Mouse (Mus musculus): Measurements from ENCODE around the gene Slc27a2. TPM values are rescaled to one million over a fixed set of nuclear protein-coding genes. Genes with fewer than 3 reads are reported as not detected.
"Not testable (repeated sequence)": the region's sequence is repeated elsewhere in the genome, so short reads cannot be mapped to it uniquely, and the experiment has no call there.

The Slc27a2 gene
- polyA plus RNA-seq, 1 experiment from 2014 or later = 0.79 TPM

- Histone ChIP-seq H3K27me3 (replicated peaks) (no peaks in the 10 kb centered on the region), H3K4me2 (peak overlapping the region; percentile 22; the same call in 1 of the 2 replicates), H3K4me3 (no peak overlapping the region), H3K4me1 (peaks cover 20% of the 10 kb centered on the region), H3K9me3 (no peaks in the 10 kb centered on the region), H3K27ac (replicated peaks) (peak overlapping the region; percentile 70), H3K36me3 (no peaks in the 10 kb centered on the region), H3K9ac (no peak overlapping the region)
- WGBS = 32% methylated on average over 10 of the region's 10 CpGs
- ATAC-seq (ENCODE audit: extremely low read depth, insufficient number of reproducible peaks, low FRiP score, low TSS enrichment) = no peak
These were observed 55.5 kb downstream of the Slc27a2 start for GRCm38 (mm10) chr2:126607553-126608203.

GRCm38 (mm10) chr2:126609600-126609999, 57.4 kb downstream of the Slc27a2 start:
- not testable (repeated sequence) for H3K27ac ChIP-seq (replicated peaks); ATAC-seq (ENCODE audit: extremely low read depth, insufficient number of reproducible peaks, low FRiP score, low TSS enrichment); H3K4me2 ChIP-seq; H3K36me3 ChIP-seq; H3K27me3 ChIP-seq (replicated peaks); H3K9ac ChIP-seq; H3K4me3 ChIP-seq; H3K9me3 ChIP-seq
- WGBS = 42% methylated on average over 12 of the region's 12 CpGs
- H3K4me1 ChIP-seq = peaks cover 20% of the 10 kb centered on the region

GRCm38 (mm10) chr2:126615355-126615754, 63.1 kb downstream of the Slc27a2 start:
- 86% methylated on average over 3 of the region's 3 CpGs for WGBS

GRCm38 (mm10) chr2:126618470-126619179, 66.4 kb downstream of the Slc27a2 start:
- peak overlapping the region; percentile 18; the same call in 1 of the 2 replicates for H3K4me3 ChIP-seq
- peak overlapping the region; percentile 60 for H3K27ac ChIP-seq (replicated peaks)
- no peak for ATAC-seq (ENCODE audit: extremely low read depth, insufficient number of reproducible peaks, low FRiP score, low TSS enrichment)
- peaks cover 16% of the 10 kb centered on the region for H3K4me1 ChIP-seq
- H3K9me3 ChIP-seq = no peaks in the 10 kb centered on the region
- peak overlapping the region; percentile 58 for H3K4me2 ChIP-seq
- H3K27me3 ChIP-seq (replicated peaks) = no peaks in the 10 kb centered on the region
- H3K36me3 ChIP-seq = no peaks in the 10 kb centered on the region
- 14% methylated on average over 8 of the region's 8 CpGs for WGBS
- peak overlapping the region; percentile 60; the same call in 1 of the 2 replicates for H3K9ac ChIP-seq

More at GRCm38 (mm10) chr2:126615355-126615754, 63.1 kb downstream of the Slc27a2 start:
- Histone ChIP-seq H3K27me3 (replicated peaks) (no peaks in the 10 kb centered on the region), H3K27ac (replicated peaks) (no peak overlapping the region), H3K36me3 (no peaks in the 10 kb centered on the region), H3K4me1 (peaks cover 16% of the 10 kb centered on the region), H3K4me2 (no peak overlapping the region), H3K4me3 (no peak overlapping the region), H3K9ac (no peak overlapping the region), H3K9me3 (no peaks in the 10 kb centered on the region)
- ATAC-seq (ENCODE audit: extremely low read depth, insufficient number of reproducible peaks, low FRiP score, low TSS enrichment) = no peak

- Histone ChIP-seq H3K4me1 (peaks cover 16% of the 10 kb centered on the region), H3K27me3 (replicated peaks) (no peaks in the 10 kb centered on the region), H3K27ac (replicated peaks) (peak within 1 kb of the TSS; percentile 60), H3K9me3 (no peaks in the 10 kb centered on the region), H3K9ac (peak within 1 kb of the TSS; percentile 60; the same call in 1 of the 2 replicates), H3K4me3 (peak within 1 kb of the TSS; percentile 18; the same call in 1 of the 2 replicates), H3K4me2 (peak within 1 kb of the TSS; percentile 58), H3K36me3 (no peaks in the 10 kb centered on the region)
- WGBS = 30% methylated on average over 14 of the region's 14 CpGs
- no peak for ATAC-seq (ENCODE audit: extremely low read depth, insufficient number of reproducible peaks, low FRiP score, low TSS enrichment)
These were observed 67.1 kb downstream of the Slc27a2 start, which contains the start of gene Hdc for GRCm38 (mm10) chr2:126619249-126619704. Gene Hdc, minus strand, starts transcription at chr2:126619299.

GRCm38 (mm10) chr2:126622455-126622854, 70.2 kb downstream of the Slc27a2 start:
- Histone ChIP-seq H3K4me1 (peaks cover 16% of the 10 kb centered on the region), H3K27ac (replicated peaks) (no peak overlapping the region), H3K9me3 (no peaks in the 10 kb centered on the region), H3K27me3 (replicated peaks) (no peaks in the 10 kb centered on the region), H3K4me2 (no peak overlapping the region), H3K4me3 (no peak overlapping the region), H3K36me3 (peaks cover 9% of the 10 kb centered on the region), H3K9ac (no peak overlapping the region)
- WGBS = 71% methylated on average over 2 of the region's 2 CpGs
- ATAC-seq (ENCODE audit: extremely low read depth, insufficient number of reproducible peaks, low FRiP score, low TSS enrichment) = no peak

GRCm38 (mm10) chr2:126623138-126623537, 70.9 kb downstream of the Slc27a2 start:
- Histone ChIP-seq H3K4me2 (no peak overlapping the region), H3K27me3 (replicated peaks) (no peaks in the 10 kb centered on the region), H3K9ac (no peak overlapping the region), H3K36me3 (peaks cover 14% of the 10 kb centered on the region), H3K27ac (replicated peaks) (no peak overlapping the region), H3K4me3 (no peak overlapping the region), H3K9me3 (no peaks in the 10 kb centered on the region), H3K4me1 (peaks cover 16% of the 10 kb centered on the region)
- no peak for ATAC-seq (ENCODE audit: extremely low read depth, insufficient number of reproducible peaks, low FRiP score, low TSS enrichment)

GRCm38 (mm10) chr2:126628455-126628995, 76.3 kb downstream of the Slc27a2 start:
- no peak for ATAC-seq (ENCODE audit: extremely low read depth, insufficient number of reproducible peaks, low FRiP score, low TSS enrichment)
- WGBS = 83% methylated on average over 9 of the region's 9 CpGs
- Histone ChIP-seq H3K27ac (replicated peaks) (no peak overlapping the region), H3K4me1 (no peaks in the 10 kb centered on the region), H3K27me3 (replicated peaks) (no peaks in the 10 kb centered on the region), H3K4me2 (no peak overlapping the region), H3K9me3 (no peaks in the 10 kb centered on the region), H3K36me3 (peaks cover 62% of the 10 kb centered on the region), H3K4me3 (no peak overlapping the region), H3K9ac (no peak overlapping the region)

GRCm38 (mm10) chr2:126633165-126633564, 81.0 kb downstream of the Slc27a2 start:
- Histone ChIP-seq H3K36me3 (peaks cover 68% of the 10 kb centered on the region), H3K27me3 (replicated peaks) (no peaks in the 10 kb centered on the region), H3K4me3 (no peak overlapping the region), H3K9ac (no peak overlapping the region), H3K9me3 (no peaks in the 10 kb centered on the region), H3K4me2 (no peak overlapping the region), H3K27ac (replicated peaks) (no peak overlapping the region), H3K4me1 (no peaks in the 10 kb centered on the region)
- WGBS = 86% methylated on average over 2 of the region's 2 CpGs
- no peak for ATAC-seq (ENCODE audit: extremely low read depth, insufficient number of reproducible peaks, low FRiP score, low TSS enrichment)

GRCm38 (mm10) chr2:126635939-126636823, 84.0 kb downstream of the Slc27a2 start:
- no peaks in the 10 kb centered on the region for H3K4me1 ChIP-seq
- H3K27ac ChIP-seq (replicated peaks) = no peak overlapping the region
- H3K4me2 ChIP-seq = no peak overlapping the region
- no peak for ATAC-seq (ENCODE audit: extremely low read depth, insufficient number of reproducible peaks, low FRiP score, low TSS enrichment)
- 66% methylated on average over 12 of the region's 12 CpGs for WGBS
- H3K36me3 ChIP-seq = peaks cover 65% of the 10 kb centered on the region
- no peak overlapping the region for H3K4me3 ChIP-seq
- H3K9ac ChIP-seq = no peak overlapping the region
- no peaks in the 10 kb centered on the region for H3K27me3 ChIP-seq (replicated peaks)
- peaks cover 5% of the 10 kb centered on the region; the same call in 1 of the 2 replicates for H3K9me3 ChIP-seq

Data from heart, embryonic 13.5 days (tissue).